Mouse (Mus musculus) heart, postnatal 14 days (tissue): Measurements from ENCODE around the gene Tcf19. TPM values are rescaled to one million over a fixed set of nuclear protein-coding genes. Genes with fewer than 3 reads are reported as not detected.

Source experiments
- DNase-seq, 2 experiments: peaks; one replicate each; pipeline ENCODE4 v3.0.0; 2021 to 2022
- intact Hi-C: fragments of 180-260 bp; cut with DNase I; formaldehyde crosslinking; loops from one replicate; pipeline ENCODE4 v1.15.1; 2025
- long read RNA-seq, 2 experiments: library from polyadenylated mRNA; stranded (forward); transcript quantifications; one replicate each; pipeline ENCODE4 v2.0.0; 2021
- total RNA-seq, 2 experiments: library from RNA; stranded (reverse); gene quantifications; 2 replicates each; pipeline ENCODE4 v1.2.3; 2021

Tcf19 gene
- 1 to 10 TPM; 6.0 to 7.9 TPM for total RNA-seq
- long read RNA-seq, experiment 1, transcript Tcf19-203 (4 exons, 1,665 nt), result major isoform, 11 of 24 reads
- long read RNA-seq, experiment 1, partial matches to known transcripts, result 4 of 24 reads
- long read RNA-seq, experiment 1, other reads (novel, unspliced or antisense), result 7 of 24 reads
- long read RNA-seq, experiment 2, transcript Tcf19-203 (4 exons, 1,665 nt), result major isoform, 6 of 15 reads
- long read RNA-seq, experiment 2, partial matches to known transcripts, result 2 of 15 reads
- long read RNA-seq, experiment 2, other reads (novel, unspliced or antisense), result 6 of 15 reads

DNA sequence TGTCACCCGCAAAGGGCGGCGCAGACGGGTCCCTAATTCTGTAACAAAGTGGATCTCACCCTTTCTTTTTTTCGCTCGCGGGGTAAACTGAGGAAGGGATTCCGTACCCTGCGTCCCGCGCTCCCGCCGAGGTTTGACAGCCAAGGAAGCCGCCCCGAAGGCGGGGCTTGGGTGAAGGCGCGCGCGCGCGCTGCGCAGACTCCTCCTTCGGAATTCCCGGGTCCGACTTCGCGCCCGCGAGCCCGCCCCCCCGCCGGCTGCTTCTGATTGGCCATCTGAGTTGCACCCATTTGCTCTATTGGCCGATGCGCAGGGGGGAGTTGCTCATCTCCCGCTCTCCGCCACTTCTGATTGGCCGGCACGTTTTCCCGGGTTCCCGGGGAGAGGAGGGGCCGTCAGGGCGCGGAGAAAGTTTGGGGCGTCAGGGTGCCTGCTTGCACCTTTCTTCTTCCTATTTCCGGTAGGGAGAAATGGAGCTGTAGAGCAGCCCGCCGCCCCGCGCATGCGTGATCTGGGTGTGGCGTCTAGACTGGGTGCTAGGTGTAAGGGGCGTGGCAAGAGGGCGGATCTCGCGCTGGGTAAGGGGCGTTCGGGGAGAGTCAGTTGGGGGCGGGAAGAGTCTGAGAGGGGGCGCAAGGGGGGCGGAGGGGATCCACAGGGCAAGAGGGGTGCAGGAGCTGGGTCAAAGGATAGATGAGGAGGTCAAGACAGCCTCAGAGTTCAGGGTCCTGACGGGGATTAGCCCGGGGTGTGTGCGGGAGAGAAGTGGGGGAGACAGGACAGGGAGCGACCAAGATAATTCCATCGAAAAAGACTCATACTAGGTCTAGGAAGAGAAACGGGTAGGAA, at the start of gene Tcf19, which contains the start of gene Cchcr1:
TSS of gene Tcf19 (minus strand) at position 173 of the 849 bp plus-strand sequence.
TSS of gene Cchcr1 (plus strand) at position 449 of the 849 bp plus-strand sequence.
- intact Hi-C loops, result no loop called here
- DNase-seq, result peak; percentile 95 to 96

DNA sequence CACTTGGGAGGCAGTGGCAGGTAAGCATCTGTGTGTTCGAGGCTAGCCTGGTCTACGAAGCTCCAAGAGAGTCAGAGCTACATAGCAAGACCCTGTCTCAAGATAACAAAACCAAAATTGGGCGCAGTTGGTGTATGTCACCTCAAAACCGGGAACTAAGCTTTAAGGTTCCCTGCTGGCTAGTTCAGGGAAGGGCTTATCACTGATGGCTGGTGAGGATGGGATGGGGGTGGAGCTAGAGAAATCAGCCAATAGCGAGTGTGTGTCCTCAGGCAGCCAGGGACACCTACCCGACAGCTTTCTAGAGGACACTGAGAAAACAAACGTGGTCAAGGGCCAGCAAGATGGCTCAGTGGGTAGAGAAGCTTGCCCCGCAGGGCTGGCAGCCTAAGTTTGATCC, 41.6 kb upstream of the Tcf19 start:
- DNase-seq, result no peak
- intact Hi-C loops, result no loop called here

DNA sequence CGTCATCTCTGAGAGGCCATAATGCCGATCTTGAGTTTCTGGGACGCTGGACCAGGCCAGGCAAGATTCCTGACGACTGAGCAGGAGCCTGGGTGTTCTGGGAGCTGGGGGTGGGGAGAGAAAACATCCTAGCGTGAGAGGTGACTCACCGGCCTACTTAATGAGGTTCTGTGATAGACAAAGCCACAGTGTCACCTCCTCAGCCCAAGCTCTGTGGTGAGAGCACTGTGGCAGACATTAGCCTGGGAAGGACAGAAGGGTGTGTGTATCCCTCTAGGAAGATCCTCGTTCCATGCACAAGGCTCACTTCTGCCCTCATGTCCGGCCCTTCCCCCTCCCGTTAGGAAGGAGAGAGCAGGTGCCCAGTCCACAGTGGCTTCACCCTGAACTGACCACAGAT, 40.7 kb upstream of the Tcf19 start:
- intact Hi-C loops, result no loop called here
- no peak for DNase-seq

DNA sequence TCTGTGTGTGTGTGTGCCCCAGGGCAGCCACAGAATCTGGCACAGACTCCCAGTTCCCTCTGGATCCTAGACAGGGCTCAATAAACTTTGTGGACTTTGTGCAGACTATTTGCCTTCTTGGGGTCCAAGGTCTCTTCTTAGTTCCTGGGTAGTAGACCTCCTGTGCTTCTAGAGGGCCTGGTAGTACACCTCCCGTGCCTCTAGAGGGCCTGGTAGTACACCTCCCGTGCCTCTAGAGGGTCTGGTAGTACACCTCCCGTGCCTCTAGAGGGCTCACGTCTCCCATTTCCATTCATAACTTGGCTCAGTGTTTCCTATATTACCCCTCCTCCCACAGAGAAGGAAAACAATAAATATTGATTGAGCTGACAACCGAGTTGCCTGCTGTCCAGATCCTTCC, 40.2 kb upstream of the Tcf19 start:
- intact Hi-C loops, result no loop called here
- peak in 1 of 2 experiments; percentile 53 for DNase-seq

DNA sequence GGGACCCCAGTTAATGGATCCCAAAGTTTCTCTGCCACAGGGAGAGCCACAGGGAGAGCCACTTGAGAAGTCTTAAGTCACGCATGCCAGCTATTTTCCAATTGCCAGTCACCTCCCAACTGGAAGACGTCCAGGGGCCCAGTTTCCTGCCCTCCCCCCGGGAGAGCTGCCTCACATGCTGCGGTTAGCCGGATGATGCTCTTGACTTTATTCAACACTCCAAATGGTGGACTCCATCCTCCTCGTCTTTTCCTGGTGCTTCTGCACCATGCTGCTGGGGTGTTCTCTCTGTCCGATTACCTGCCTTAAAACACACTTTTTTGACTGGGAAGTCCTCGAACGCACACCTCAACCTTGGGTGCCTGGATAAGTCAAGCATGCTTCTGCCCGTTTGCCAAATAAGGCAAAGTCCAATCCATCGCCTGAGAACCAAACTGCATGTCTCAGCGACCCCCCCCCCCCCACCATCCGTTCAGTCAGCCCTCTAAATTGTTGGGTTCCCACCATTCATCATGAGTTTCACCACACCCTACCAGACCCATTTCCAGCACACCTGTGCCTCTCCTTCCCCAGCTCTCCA, 39.7 kb upstream of the Tcf19 start:
- intact Hi-C loops, result no loop called here
- DNase-seq, result no peak

DNA sequence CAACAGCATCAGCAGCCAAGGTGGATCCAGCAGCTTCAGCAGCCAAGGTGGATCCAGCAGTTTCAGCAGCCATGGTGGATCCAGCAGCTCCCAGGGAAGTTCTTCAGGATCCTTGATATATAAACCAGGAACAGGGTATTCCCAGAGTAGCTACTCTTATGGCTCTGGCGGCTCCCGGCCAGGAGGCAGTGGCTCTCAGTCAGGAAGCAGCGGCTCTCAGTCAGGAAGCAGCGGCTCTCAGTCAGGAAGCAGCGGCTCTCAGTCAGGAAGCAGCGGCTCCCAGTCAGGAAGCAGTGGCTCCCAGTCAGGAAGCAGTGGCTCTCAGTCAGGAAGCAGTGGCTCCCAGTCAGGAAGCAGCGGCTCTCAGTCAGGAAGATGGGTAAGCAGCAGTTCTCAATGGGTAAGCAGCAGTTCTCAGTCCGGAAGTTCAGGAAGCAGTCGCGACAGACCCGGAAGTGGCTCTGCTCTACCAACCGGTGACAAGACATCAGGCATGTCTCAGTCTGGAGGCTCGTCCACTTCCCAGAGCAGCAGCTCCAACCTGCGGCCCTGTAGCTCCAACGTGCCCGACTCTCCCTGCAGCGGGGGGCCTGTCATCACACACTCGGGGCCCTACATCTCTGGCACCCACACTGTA, 38.3 kb upstream of the Tcf19 start:
- intact Hi-C loops, result no loop called here
- DNase-seq, result no peak

DNA sequence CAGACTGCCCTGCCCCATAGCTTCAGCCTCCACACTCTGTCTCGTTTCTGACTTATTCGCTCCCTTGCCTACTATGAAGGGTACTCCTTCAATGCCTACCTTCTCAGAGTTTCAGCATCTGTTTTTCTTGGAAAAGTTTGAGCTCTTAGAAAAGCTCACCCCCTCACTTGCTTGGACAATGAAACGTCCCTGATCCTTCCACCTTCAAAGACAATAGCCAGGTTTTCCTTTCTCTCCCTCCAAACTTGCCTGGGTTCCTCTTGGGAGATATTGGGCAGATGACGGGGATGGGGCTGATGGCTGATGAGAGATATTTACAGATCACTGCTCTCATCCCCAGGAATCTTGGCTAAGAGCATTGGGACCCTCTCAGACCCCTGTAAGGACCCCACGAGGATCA, 37.7 kb upstream of the Tcf19 start:
- DNase-seq, result no peak
- intact Hi-C loops, result no loop called here

DNA sequence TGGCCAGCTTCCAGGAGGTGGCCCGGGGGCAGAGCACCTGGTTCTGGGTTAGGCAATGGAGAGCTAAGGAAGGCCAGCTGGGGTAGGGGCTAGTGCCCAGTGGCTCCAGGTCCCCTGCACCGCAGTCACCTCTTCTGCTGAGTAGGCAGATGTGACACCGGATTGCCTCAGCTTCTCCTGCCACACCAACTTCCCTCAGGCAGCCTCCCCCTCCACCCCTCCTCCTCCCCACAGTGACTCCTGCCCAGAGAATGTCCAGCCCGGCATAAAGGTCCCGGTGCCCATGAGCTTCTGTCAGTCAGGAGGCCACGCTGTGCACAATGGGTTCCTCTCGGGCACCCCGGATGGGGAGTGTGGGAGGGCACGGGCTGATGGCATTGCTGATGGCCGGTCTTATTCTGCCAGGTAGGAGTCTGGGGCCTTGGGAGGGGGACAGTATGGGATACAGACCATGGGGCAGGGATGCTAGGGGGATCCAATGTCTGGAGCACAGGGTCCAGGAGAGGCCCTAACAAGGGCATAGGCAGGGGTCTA, 35.3 kb upstream of the Tcf19 start, which contains the start of gene Cdsn:
TSS of gene Cdsn (plus strand) at position 248 of the 534 bp plus-strand sequence.
- intact Hi-C loops, result no loop called here
- no peak for DNase-seq

DNA sequence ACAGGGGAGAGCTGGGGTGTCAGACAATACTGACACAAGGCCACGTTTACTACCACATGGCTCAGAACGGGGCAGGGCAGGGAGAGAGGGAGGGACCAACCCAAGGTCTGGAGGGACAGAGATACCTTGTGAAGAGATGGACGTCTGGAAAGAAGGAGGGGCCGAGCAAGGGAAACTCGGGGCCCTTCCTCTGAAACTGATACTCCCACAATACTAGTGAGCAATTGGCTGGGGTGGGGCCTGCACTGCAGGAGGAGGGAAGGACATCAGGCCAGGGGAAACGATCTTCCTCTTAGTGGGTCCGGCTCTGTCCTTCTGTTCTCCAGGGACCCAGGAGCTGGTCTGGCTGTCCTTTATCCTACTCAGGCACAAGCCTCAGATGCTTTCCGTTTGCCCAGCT, 34.2 kb upstream of the Tcf19 start:
- no peak for DNase-seq

DNA sequence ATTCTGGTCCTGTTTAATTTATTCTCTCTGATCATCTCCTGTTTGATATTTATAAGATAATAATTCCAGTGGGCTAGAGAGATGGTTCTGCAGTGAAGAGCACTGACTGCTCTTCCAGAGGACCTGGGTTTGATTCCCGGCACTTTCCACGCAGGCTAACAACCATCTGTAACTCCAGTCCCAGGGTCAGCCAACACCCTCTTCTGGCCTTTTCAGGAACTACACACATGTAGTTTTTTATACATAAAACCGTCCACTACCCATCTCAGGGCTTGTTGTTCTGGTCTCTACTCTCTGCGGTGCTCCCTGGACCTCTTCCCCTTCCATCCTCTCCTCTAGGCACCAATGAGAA, 33.5 kb upstream of the Tcf19 start:
- intact Hi-C loops, result no loop called here
- DNase-seq, result no peak

More for the DNA sequence above, 34.2 kb upstream of the Tcf19 start:
- intact Hi-C loops, result no loop called here

DNA sequence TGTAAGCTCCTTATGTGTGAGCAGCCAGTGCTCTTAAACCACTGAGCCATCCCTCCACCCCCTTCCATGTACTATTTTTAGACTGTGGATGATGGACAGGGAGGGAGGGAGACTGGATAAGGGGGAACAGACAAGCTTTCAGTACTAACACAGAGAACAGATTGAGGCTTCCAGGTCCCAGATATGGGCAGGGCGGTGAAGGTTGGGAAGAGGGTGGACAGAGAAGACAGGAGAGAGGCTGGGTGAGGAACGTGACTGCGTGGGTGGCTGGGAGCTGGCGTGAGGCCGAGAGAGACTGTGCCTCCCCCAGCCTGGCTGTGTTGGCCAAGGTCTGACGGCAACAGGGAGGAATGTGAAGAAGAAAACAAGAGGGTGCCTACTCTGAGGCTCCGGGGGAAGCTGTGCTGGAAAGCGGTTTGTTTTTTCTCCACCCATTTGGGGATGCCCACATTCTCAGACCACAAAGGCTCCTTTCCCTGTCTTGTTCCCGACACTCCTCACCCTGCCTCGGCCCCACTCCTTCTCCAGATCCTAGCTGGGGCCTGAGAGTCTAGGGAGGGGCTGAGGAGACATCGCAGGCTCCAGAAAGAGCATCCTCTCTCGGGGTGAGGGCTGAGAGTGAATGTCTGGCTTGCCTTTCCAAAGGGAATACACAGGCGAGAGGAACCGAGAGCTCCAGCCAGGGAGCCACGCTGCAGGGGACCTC, 33.0 kb upstream of the Tcf19 start:
- peak; percentile 80 to 87 for DNase-seq
- intact Hi-C loops, result no loop called here

DNA sequence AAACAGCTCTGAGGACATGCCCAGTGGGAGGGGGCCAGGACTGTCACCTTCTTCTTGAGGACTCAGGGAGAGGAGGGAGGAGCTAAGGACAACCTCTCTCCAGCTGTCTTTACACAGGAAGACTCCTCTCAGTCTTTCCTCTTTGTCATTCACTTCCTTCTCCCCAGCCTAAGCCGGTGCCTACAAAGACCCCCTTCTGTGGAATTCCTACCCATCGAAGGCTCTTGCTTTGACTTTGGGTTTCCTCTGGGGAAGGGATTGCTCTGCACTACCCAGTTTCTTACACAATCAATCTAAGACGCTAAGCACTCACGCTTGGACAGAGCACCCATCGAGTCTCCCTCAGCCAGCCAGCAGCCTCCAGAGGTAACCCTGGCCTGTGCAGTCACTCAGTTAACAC, 32.0 kb upstream of the Tcf19 start:
- intact Hi-C loops, result no loop called here
- DNase-seq, result no peak

DNA sequence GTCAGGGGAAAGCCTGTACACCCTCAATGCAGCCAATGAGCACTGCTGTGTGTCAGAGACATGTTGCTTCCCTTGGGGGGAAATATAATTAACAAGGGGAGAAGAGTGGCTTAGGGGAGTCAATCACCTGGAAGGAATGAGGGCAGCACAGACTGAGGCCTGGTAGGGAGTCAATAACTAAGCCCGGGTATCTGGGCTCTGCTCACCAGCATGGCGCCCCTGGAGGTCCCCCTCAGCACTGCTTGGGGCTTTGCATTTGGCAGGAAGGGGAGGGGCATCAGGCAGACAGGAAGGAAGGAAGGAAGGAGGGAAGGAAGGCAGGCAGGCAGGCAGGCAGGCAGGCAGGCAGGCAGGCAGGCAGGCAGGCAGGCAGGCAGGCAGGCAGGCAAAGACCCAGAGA, 30.8 kb upstream of the Tcf19 start:
- intact Hi-C loops, result no loop called here

DNA sequence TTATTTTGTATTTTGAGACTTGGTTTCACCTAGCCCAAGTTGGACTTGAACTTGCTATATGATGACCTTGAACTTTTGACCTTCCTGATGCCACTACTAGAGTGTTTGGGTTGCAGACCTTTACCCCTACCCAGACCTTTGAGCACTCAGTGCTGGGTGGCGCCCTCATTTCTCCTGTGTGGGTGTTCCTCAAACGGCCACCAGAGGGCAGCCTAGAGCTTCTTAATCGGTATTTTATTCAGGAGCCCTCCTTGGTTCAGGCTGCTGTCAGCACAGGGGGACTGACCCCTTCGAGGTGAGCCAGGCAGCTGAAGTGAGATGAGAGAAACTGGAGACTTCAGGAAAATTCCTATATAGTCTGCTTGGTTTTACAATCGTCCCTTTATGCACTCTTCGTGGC, 28.1 kb upstream of the Tcf19 start:
- intact Hi-C loops, result loop anchor here (2.0 kb wide), 1 partner anchor 34 kb away; no protein-coding TSS in a partner anchor
- peak; percentile 53 to 72 for DNase-seq

More for the DNA sequence above, 30.8 kb upstream of the Tcf19 start:
- no peak for DNase-seq

DNA sequence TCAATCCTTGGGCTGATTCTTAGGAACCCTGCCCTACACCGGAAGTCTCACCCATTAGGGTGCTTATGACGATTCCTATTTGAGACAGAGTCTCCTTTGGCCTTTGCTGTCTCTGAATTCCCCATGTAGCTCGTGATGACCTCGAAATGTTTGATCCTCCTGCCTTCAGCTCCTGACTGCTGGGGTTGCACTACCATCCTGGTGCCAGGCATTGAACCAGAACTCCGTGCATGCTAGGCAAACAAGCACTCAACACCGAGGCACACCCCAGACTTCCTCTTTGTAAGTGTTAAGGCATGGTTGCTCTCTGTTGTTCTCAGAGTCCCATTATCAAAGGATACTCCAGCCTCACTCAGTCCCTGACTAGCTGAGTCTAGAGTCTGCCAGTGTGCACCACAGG, 27.4 kb upstream of the Tcf19 start:
- no peak for DNase-seq
- intact Hi-C loops, result loop anchor here (2.0 kb wide), 1 partner anchor 35 kb away; no protein-coding TSS in a partner anchor

DNA sequence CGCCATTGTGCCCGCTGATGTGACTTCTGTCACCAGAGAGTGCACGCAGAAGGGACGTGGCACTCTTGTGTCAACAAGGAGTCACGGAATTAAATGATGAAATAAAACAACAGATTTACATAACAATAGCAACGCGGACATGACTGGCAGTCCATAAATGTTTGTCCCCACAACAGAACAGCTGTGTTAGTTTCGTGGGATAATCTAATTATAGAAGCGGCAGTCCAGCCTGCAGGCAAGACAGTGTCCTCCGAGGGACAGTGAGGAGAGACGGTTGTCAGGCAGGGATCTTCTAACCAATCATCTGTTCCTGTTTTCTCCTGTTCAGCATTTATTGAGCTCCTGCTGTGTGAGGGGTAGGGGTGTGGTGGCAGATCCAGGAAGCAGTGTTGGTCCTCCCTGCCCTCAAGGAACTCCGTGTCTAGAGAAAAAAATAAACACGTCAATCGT, 26.8 kb upstream of the Tcf19 start:
- intact Hi-C loops, result no loop called here
- no peak for DNase-seq

DNA sequence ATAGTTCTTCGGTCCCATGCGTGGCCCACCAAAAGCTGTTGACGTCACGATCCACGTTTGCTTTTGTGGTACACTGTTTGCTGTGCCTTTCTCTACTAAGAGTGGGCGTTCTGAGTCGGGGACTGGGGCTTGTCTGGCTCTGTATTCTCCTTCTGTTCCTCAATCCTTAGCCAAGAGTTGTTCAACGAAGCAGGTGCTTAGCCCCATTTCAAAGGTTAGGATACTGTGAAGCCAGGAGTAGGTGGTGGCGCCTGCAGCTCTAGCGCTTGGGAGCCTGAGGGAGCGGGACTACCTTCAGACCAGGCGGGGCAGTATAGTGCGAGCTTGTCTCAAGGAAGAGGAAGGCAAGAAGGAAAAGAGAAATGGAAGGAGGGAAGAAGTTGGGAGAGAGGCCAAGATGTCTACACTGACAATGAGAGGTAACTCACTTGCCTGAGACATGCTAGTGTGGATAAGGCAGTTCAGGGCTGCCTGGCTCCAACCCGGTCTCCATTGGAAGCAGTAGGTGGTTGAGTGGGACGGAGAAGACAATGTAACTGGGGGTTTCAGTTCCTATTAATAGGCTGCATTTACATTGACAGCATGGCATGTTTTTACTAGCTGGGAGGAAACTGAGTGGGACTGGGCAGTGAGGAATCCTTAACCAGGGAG, 26.3 kb upstream of the Tcf19 start:
- intact Hi-C loops, result no loop called here
- no peak for DNase-seq

DNA sequence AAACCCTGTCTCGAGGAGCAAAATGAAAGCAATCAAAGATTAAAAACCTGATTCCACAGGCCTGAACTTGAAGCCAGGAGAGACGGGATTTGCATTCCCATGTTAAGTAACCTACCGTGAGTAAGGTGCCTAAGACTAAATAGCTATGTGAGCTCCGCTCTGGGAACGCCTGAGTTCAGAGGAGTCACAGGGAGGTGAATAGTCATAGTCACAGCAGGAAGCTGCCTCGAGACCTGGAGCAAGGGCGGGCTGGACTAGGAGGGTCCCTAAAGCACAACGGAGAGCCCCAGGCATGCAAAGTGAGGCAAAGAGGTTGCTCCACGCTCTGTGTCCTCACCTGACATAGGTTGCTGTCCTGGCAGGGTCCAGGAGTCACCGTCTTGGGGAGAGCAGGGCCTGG, 22.9 kb upstream of the Tcf19 start:
- intact Hi-C loops, result no loop called here
- no peak for DNase-seq

DNA sequence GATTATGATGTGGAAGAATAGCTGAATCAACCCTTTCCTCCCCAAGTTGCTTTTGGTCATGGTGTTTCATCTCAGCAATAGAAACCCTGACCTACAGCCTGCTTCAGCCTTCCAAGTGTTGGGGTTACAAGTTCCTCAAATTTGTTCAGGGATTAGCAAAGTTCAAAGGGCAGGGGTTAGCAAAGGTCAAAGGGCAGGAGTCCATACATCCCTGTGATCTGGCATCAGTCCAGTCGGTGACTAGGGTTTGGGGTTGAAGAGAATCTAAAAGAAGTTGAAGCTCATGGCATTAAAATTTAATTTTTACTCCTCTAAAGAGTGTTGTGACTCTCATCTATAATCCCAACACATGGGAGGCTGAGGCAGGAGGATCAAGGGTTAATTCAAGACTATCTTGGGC, 21.9 kb upstream of the Tcf19 start:
- DNase-seq, result no peak
- intact Hi-C loops, result no loop called here
